Mouse (Mus musculus) ovary, postnatal 36 days (tissue): ENCODE results near the gene Tbc1d23.
A peak's percentile ranks its signal among the peaks of the same experiment; 100 is the strongest.
"Not testable (repeated sequence)": the region's sequence is repeated elsewhere in the genome, so short reads cannot be mapped to it uniquely, and the experiment has no call there.

Experiments
- DNase-seq: peaks from one replicate; pipeline ENCODE4 v3.0.0; 2022; ENCODE audit warnings: low spot score, mixed read lengths

The Tbc1d23 gene

GRCm38 (mm10) chr16:57231089-57231936, at the start of gene Tbc1d23:
TSS of gene Tbc1d23 (minus strand) at chr16:57231504.
- peak; percentile 96 for DNase-seq

GRCm38 (mm10) chr16:57280221-57281217, 49.2 kb upstream of the Tbc1d23 start:
- DNase-seq, result peak; percentile 10

GRCm38 (mm10) chr16:57278976-57279626, 47.8 kb upstream of the Tbc1d23 start:
- no peak for DNase-seq

GRCm38 (mm10) chr16:57269751-57270150, 38.4 kb upstream of the Tbc1d23 start:
- no peak for DNase-seq

- DNase-seq, result no peak
Observed at GRCm38 (mm10) chr16:57268058-57268841, 36.9 kb upstream of the Tbc1d23 start.

GRCm38 (mm10) chr16:57267068-57267467, 35.8 kb upstream of the Tbc1d23 start:
- no peak for DNase-seq

- no peak for DNase-seq
Observed at GRCm38 (mm10) chr16:57260152-57260551, 28.8 kb upstream of the Tbc1d23 start.

GRCm38 (mm10) chr16:57259356-57260083, 28.2 kb upstream of the Tbc1d23 start:
- DNase-seq, result no peak

GRCm38 (mm10) chr16:57251589-57252421, 20.5 kb upstream of the Tbc1d23 start:
- no peak for DNase-seq

GRCm38 (mm10) chr16:57250991-57251390, 19.7 kb upstream of the Tbc1d23 start:
- no peak for DNase-seq

GRCm38 (mm10) chr16:57247464-57247863, 16.2 kb upstream of the Tbc1d23 start:
- DNase-seq, result no peak

- DNase-seq, result no peak
Observed at GRCm38 (mm10) chr16:57246596-57246995, 15.3 kb upstream of the Tbc1d23 start.

GRCm38 (mm10) chr16:57243858-57244248, 12.5 kb upstream of the Tbc1d23 start:
- DNase-seq, result peak; percentile 76

GRCm38 (mm10) chr16:57243205-57243857, 12.0 kb upstream of the Tbc1d23 start:
- peak; percentile 19 for DNase-seq

- no peak for DNase-seq
Observed at GRCm38 (mm10) chr16:57242857-57243204, 11.5 kb upstream of the Tbc1d23 start.

GRCm38 (mm10) chr16:57235871-57236510, 4.7 kb upstream of the Tbc1d23 start:
- DNase-seq, result no peak

GRCm38 (mm10) chr16:57231937-57232310, 620 bp upstream of the Tbc1d23 start:
- DNase-seq, result not testable (repeated sequence)

GRCm38 (mm10) chr16:57226444-57226843, 4.9 kb downstream of the Tbc1d23 start:
- DNase-seq, result no peak

GRCm38 (mm10) chr16:57220361-57220760, 10.9 kb downstream of the Tbc1d23 start:
- no peak for DNase-seq
